8 mouse cellular contexts compared by ENCODE assay signal in genomic region chr7:19523757-19524419, GRCm38 (mm10). TPM values are rescaled to one million over a fixed set of nuclear protein-coding genes. Genes with fewer than 3 reads are reported as not detected.
DNase-seq lines count a peak whose midpoint lies in the region; ATAC-seq and TF ChIP-seq lines count a peak whose summit lies in the region.

No protein-coding gene starts in this region.

- no peaks in the 10 kb centered on the region; the same call in 1 of the 2 replicates for H3K4me1 ChIP-seq in hindbrain, postnatal 0 days (ENCODE audit: insufficient read depth, low read length)
- H3K4me1 ChIP-seq in megakaryocyte, embryonic 14.5 days = peaks cover 60% of the 10 kb centered on the region

- H3K9me3 ChIP-seq in hindbrain, postnatal 0 days (ENCODE audit: low read length) = no peaks in the 10 kb centered on the region
- peaks cover 10% of the 10 kb centered on the region for H3K9me3 ChIP-seq in megakaryocyte, embryonic 14.5 days

- H3K4me2 ChIP-seq in hindbrain, postnatal 0 days (ENCODE audit: low read depth, low read length) = peak overlapping the region; percentile 56

- H3K27ac ChIP-seq in hindbrain, postnatal 0 days = no peak overlapping the region

- H3K36me3 ChIP-seq in hindbrain, postnatal 0 days (ENCODE audit: insufficient read depth, low read length) = 0 out of 2 replicates have a peak, but pooled peaks cover 3% of the 10 kb centered on the region
- H3K36me3 ChIP-seq in megakaryocyte, embryonic 14.5 days (replicated peaks; ENCODE audit: low read length) = peaks cover 8% of the 10 kb centered on the region

- DNase-seq in CD4-positive, CD25-positive, alpha-beta regulatory T cell, adult 2 months (ENCODE audit: low read depth, low spot score) = peak; percentile 47
- peak; percentile 85 for DNase-seq in brain, embryonic 14.5 days (ENCODE audit: low read depth)
- DNase-seq in frontal cortex, postnatal 36 days (ENCODE audit: low spot score in 2 of 2) = peak; percentile 67 to 74
- DNase-seq in hindbrain, postnatal 0 days (ENCODE audit: low spot score) = peak; percentile 71
- peak; percentile 60 to 62 for DNase-seq in left cerebral cortex, postnatal 36 days (ENCODE audit: low spot score in 2 of 2)
- peak; percentile 48 to 59 for DNase-seq in right cerebral cortex, postnatal 36 days (ENCODE audit: low spot score in 2 of 2)

- WGBS in hindbrain, postnatal 0 days = 1% methylated on average over 62 of the region's 64 CpGs

- peaks cover 24% of the 10 kb centered on the region for H3K27me3 ChIP-seq in hindbrain, postnatal 0 days (ENCODE audit: insufficient read depth, low read length)
- H3K27me3 ChIP-seq in megakaryocyte, embryonic 14.5 days (replicated peaks) = peaks cover 69% of the 10 kb centered on the region

- TF ChIP-seq CTCF in brain, embryonic 14.5 days (IDR thresholded peaks at IDR 0.05; ENCODE audit: borderline replicate concordance, extremely low read depth, insufficient read depth, insufficient read length) = peak; percentile 64
- TF ChIP-seq CTCF in hindbrain, postnatal 0 days (IDR thresholded peaks at IDR 0.05; ENCODE audit: low read depth) = peak; percentile 66

- H3K4me3 ChIP-seq in hindbrain, postnatal 0 days (ENCODE audit: low read length) = peak overlapping the region; percentile 32
- peak overlapping the region; percentile 92 for H3K4me3 ChIP-seq in megakaryocyte, embryonic 14.5 days (replicated peaks)

- no peak for ATAC-seq in CD4-positive, CD25-positive, alpha-beta regulatory T cell, adult 4 months
- ATAC-seq in hindbrain, postnatal 0 days = peak; percentile 57

- intact Hi-C loops in left cerebral cortex, postnatal 36 days (cut with DNase I) = loop anchor here (5.0 kb wide), 1 partner anchor 38 kb away; the partner anchor contains the start of gene Ppp1r37

- no peak for TF ChIP-seq POLR2A in brain, embryonic 14.5 days (IDR thresholded peaks at IDR 0.05; ENCODE audit: borderline replicate concordance, extremely low read depth, insufficient read depth, insufficient read length, poor library complexity, severe bottlenecking)

- H3K9ac ChIP-seq in hindbrain, postnatal 0 days (replicated peaks; ENCODE audit: low read length) = peak overlapping the region; percentile 33

RNA-seq across cellular contexts. Expression of gene Nkpd1, which starts 6.2 kb away (rescaled TPM):
- polyA plus RNA-seq in CD4-positive, CD25-positive, alpha-beta regulatory T cell, adult 4 months (2017; shearing (Covaris generic)) = not detected
- 0.51 and 0.68 TPM in 2 replicates for polyA plus RNA-seq in brain, embryonic 14.5 days (2012; rRNA removed)
- total RNA-seq in hindbrain, postnatal 0 days (2014; rRNA removed) = 1.9 and 4.4 TPM in 2 replicates
- 1.3 TPM in 2 replicates for polyA plus RNA-seq in hindbrain, postnatal 0 days (2015; fragmentation: Nextera tagmentation; extraction: Ambion mirVana)
- total RNA-seq in left cerebral cortex, postnatal 36 days (2021) = under 1 TPM; 0.68 to 0.94 TPM
- 1.3 and 2.9 TPM in 2 replicates for polyA plus RNA-seq in megakaryocyte, embryonic 14.5 days (2012; ENCODE audit: insufficient read depth, low replicate concordance)

RNA-seq across cellular contexts. Expression of gene Trappc6a, which starts 15.7 kb away (rescaled TPM):
- 10 to 100 TPM; 45.8 to 50.7 TPM for polyA plus RNA-seq in CD4-positive, CD25-positive, alpha-beta regulatory T cell, adult 4 months (2017; shearing (Covaris generic))
- polyA plus RNA-seq in brain, embryonic 14.5 days (2012; rRNA removed) = 29.0 and 38.3 TPM in 2 replicates
- 26.4 and 46.5 TPM in 2 replicates for total RNA-seq in hindbrain, postnatal 0 days (2014; rRNA removed)
- polyA plus RNA-seq in hindbrain, postnatal 0 days (2015; fragmentation: Nextera tagmentation; extraction: Ambion mirVana) = 42.8 and 44.3 TPM in 2 replicates
- 10 to 100 TPM; 18.2 to 19.5 TPM for total RNA-seq in left cerebral cortex, postnatal 36 days (2021)
- 608 and 613 TPM in 2 replicates for polyA plus RNA-seq in megakaryocyte, embryonic 14.5 days (2012; ENCODE audit: insufficient read depth, low replicate concordance)

RNA-seq across cellular contexts. Expression of gene Bloc1s3, which starts 15.7 kb away (rescaled TPM):
- polyA plus RNA-seq in CD4-positive, CD25-positive, alpha-beta regulatory T cell, adult 4 months (2017; shearing (Covaris generic)) = under 1 TPM; 0.37 to 0.86 TPM
- 11.2 and 14.6 TPM in 2 replicates for polyA plus RNA-seq in brain, embryonic 14.5 days (2012; rRNA removed)
- total RNA-seq in hindbrain, postnatal 0 days (2014; rRNA removed) = 18.8 and 22.4 TPM in 2 replicates
- 3.8 and 4.3 TPM in 2 replicates for polyA plus RNA-seq in hindbrain, postnatal 0 days (2015; fragmentation: Nextera tagmentation; extraction: Ambion mirVana)
- total RNA-seq in left cerebral cortex, postnatal 36 days (2021) = 1 to 10 TPM; 6.8 to 7.2 TPM
- polyA plus RNA-seq in megakaryocyte, embryonic 14.5 days (2012; ENCODE audit: insufficient read depth, low replicate concordance) = 5.5 and 6.5 TPM in 2 replicates

RNA-seq across cellular contexts. Expression of gene Ppp1r37, which starts 39.0 kb away (rescaled TPM):
- 1 to 10 TPM; 1.9 to 2.8 TPM for polyA plus RNA-seq in CD4-positive, CD25-positive, alpha-beta regulatory T cell, adult 4 months (2017; shearing (Covaris generic))
- polyA plus RNA-seq in brain, embryonic 14.5 days (2012; rRNA removed) = 116 and 136 TPM in 2 replicates
- total RNA-seq in hindbrain, postnatal 0 days (2014; rRNA removed) = 125 and 128 TPM in 2 replicates
- 27.0 and 27.7 TPM in 2 replicates for polyA plus RNA-seq in hindbrain, postnatal 0 days (2015; fragmentation: Nextera tagmentation; extraction: Ambion mirVana)
- 100 to 1,000 TPM; 135 to 140 TPM for total RNA-seq in left cerebral cortex, postnatal 36 days (2021)
- polyA plus RNA-seq in megakaryocyte, embryonic 14.5 days (2012; ENCODE audit: insufficient read depth, low replicate concordance) = 88.1 and 108 TPM in 2 replicates

RNA-seq across cellular contexts. Expression of gene Zfp296, which starts 53.2 kb away (rescaled TPM):
- polyA plus RNA-seq in CD4-positive, CD25-positive, alpha-beta regulatory T cell, adult 4 months (2017; shearing (Covaris generic)) = 1 to 10 TPM; 1.7 to 1.9 TPM
- polyA plus RNA-seq in brain, embryonic 14.5 days (2012; rRNA removed) = 1.4 and 1.6 TPM in 2 replicates
- 0.25 TPM in 1 of 2 replicates, not detected in the other for total RNA-seq in hindbrain, postnatal 0 days (2014; rRNA removed)
- not detected in 2 replicates for polyA plus RNA-seq in hindbrain, postnatal 0 days (2015; fragmentation: Nextera tagmentation; extraction: Ambion mirVana)
- 1 to 10 TPM; 1.2 to 1.3 TPM for total RNA-seq in left cerebral cortex, postnatal 36 days (2021)
- polyA plus RNA-seq in megakaryocyte, embryonic 14.5 days (2012; ENCODE audit: insufficient read depth, low replicate concordance) = 6.0 and 13.6 TPM in 2 replicates

Comparison
In these comparisons a context has a peak if more than half of its experiments do, and no peak if none do; other contexts are left out.
1. RNA of gene Trappc6a, which starts 15.7 kb away (polyA plus RNA-seq): 608 to 613 TPM in megakaryocyte, embryonic 14.5 days; 45.8 to 50.7 TPM in CD4-positive, CD25-positive, alpha-beta regulatory T cell, adult 4 months, 42.8 to 44.3 TPM in hindbrain, postnatal 0 days and 29.0 to 38.3 TPM in brain, embryonic 14.5 days; every median in the first group is over 10 times any median in the second.
2. Peak in every context shown above with its lines, with median percentiles within 50 percentile points of each other: DNase-seq.